Mouse (Mus musculus): ENCODE measurements at regions not wholly inside any gene's neighbourhood (a gene's known extent, or its start where the extent isn't known, plus 50 kb on each side); places are given as distances from the start of the nearest gene placed in this dataset.

- TF ChIP-seq POLR2A (IDR thresholded peaks at IDR 0.05; ENCODE audit: extremely low read depth, insufficient read depth, low read length) (no peak), CTCF (IDR thresholded peaks at IDR 0.05; ENCODE audit: low read depth, low read length) (no peak)
These were observed 97.2 kb upstream of the Nfe2l3 start for GRCm38 (mm10) chr6:51335314-51335713.
